Mouse (Mus musculus) regulatory T cell (primary cell): ENCODE results near the gene Nup37.

ENCODE experiments used
- in situ Hi-C: fragments of 300-600 bp; cut with MboI, MseI; formaldehyde crosslinking; loops from one replicate; pipeline ENCODE4 v1.15.1; 2025; ENCODE audit warnings: high pct_unique_total_duplicates

The Nup37 gene

DNA sequence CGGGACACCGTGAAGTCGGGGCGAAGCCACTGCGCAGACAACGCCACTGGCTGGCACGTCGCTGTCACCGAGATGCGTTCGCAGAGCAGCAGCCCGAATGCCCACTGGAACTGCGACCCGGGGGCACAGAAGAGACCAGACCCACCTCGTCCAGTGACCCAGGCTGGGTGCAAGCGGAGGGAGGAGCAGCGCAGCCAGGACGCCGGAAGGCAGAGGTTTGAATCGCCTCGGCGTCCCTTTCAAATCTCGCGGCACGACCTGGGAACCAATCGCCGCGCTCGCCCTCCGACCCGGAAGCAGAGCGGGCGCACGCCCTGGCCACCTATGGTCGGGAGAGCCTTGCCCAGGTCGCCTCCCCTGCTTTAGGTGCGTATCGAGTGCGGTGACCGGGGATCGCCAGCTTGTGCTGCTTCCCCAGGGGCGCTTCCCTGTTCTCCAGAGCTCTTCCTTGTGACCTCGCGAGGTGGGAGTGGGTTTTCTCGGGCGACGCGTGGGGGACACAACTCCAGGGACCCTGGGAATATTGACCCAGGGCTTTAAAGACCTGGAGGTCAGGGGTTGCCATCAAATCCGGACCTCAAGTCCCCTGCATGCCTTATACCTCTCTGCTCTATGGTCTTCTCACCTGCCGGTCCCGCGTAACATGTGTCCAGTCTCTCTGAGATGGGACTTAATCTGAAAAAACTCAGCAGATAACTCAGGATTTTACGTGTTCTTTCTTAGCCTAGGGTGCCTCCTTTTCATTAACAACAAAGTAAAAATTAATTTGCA is at the start of gene Nup37, which contains the start of gene Parpbp:
Nup37 (plus strand) TSS at position 286 of the 771 bp plus-strand sequence.
Parpbp (minus strand) TSS at position 235 of the 771 bp plus-strand sequence.
- in situ Hi-C loops, result loop anchor here (5.0 kb wide), 1 partner anchor 55 kb away; the partner anchor contains the start of gene Washc3

DNA sequence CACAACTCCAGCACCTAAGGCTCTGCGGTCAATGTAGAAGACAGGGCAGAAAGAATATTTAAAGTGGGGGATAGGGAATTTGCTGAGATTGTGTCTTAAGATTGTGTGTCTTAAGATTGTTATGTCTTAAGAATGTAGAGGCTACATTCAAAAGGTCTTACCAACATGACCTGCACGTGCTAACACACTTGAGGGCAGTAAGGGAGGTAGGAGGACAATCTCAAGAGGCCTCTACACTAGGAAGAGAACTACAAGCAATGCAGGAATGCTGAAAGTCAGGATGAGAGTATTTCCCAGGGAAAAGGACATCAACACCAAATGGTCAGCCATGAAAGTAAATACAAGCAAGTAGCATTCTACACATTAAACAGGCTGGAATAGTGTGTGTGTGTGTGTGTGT is 40.6 kb upstream of the Nup37 start:
- in situ Hi-C loops, result no loop called here

DNA sequence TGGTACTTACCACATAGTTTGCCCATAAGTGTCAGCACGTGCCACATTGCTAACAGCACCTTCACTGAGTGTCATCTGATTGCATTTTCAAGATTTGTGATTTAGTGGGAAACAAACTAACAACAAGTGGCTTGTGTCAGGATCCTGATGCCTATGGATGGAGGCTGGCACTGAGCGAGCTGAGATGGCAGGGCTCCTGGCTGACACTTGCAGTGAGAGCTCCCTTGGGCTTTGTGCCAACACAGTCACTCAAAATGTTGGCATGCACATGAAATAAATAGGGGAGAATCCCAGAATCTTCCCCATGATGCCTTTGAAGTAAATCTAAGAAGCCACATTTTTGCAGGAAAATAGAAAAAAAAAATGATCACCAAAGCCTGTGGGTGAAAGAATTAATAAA is 33.5 kb upstream of the Nup37 start:
- in situ Hi-C loops, result no loop called here

DNA sequence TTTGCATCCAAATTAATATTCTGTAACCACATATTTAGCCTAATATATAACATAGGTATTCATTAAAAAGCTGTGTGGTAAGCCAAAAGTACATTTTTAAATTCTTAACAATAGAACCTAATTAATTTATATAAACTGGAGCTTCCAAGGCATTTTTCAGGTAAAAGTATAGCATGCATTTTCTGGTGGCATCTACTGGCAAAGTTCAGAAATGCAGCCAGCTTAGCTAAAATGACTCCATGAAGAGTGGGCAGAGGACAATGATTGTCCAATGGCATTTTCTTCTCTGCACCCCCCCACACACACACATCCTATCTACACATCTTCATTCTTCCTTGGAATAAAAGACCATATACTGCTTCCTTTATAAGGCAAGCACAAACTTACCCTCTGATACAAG is 27.1 kb upstream of the Nup37 start:
- in situ Hi-C loops, result no loop called here

DNA sequence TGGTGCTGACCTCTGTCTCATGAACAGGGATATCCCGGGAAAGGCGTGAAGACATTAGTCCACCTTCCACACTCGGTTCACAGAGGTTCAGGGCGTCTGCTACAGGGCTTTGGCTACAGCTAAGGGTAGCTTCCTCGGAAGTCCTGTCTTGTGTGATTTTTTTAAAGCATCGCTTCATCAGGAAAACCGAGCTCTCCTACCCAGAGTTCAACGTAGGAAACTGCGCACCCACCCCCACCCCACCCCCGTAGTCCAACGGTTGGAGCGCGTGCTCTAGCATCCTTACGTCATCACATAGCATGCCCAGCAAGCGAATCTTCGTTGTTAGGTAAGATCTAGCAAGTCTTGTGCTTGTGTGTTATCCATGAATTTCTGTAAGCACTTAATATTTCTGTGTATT is 11.2 kb upstream of the Nup37 start:
- in situ Hi-C loops, result no loop called here

DNA sequence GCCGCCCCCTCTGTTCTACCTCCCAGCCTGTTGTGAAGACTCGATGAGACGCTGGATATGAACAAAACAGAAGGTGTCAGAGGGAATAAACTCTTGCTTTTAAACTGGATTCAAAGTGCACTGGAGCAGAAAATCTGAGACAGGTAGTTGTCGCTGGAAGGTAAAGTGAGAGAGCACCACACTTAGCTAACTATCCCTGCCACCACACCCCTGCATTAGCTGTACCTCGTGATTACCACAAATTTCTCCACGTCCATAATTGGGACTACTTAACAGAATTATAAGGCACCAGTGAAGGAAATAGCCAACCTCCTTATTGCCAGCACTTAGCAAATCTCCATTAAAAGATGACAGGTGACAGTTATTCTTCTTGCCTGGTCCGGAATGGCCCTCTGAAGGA is 605 bp upstream of the Nup37 start:
- in situ Hi-C loops, result loop anchor here (5.0 kb wide), 1 partner anchor 56 kb away; the partner anchor contains the start of gene Washc3

DNA sequence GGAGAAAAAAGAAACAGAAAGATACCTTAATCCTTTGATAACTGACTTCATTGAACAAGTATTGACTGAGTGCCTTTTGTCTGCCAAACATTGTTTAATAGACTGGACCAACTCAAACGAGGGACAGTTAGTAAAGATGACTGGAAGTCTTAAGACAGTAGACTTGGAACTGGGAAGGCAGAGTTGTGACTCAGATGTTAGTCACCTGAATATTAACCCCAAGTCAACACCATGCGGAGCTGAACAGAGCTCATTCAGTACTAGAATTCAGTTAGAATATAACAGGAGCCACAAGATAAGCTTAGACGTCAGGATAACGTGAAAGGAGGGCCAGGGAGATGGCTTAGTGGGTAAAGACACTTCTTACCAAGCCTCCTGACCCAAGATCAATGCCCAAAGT is 3.6 kb downstream of the Nup37 start:
- in situ Hi-C loops, result no loop called here

DNA sequence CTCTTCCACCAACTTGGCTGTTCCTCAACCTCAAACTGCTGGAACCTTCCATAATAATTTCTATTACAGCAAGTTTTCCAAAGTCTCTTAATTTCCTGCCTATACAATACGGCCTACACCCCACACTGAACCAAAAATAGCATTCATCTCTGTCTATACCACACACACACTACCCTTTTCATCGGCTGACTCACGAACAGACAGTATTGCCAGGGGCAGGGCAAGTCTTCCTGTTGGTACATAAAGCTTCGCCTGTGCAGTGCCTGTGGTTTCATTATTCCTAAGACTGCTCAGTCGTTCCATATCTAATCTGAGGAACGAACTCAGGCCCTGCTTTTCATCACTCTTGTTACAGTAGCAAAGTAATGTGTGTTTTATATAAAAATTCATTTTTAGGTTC is 4.9 kb downstream of the Nup37 start:
- in situ Hi-C loops, result no loop called here

DNA sequence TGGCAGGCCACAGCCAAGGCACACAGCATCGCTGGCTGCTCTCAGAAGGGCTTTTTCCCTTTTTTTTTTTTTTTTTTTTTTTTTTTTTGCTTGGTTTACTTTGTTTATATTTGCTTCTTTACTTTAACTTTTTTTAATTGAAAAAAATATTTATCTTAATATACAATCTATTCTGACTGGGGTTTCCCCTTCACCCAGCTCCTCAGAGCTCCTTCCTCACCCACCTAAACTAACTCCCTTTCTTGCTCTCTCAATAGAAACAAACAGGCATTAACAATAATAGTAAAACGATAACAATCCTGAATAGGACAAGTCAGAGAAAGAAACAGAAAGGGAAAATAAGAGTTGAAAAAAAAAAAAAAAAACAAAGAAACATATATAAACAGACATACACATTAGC is 15.3 kb downstream of the Nup37 start:
- in situ Hi-C loops, result loop anchor here (10.0 kb wide), 1 partner anchor 143 kb away; no protein-coding TSS in a partner anchor

DNA sequence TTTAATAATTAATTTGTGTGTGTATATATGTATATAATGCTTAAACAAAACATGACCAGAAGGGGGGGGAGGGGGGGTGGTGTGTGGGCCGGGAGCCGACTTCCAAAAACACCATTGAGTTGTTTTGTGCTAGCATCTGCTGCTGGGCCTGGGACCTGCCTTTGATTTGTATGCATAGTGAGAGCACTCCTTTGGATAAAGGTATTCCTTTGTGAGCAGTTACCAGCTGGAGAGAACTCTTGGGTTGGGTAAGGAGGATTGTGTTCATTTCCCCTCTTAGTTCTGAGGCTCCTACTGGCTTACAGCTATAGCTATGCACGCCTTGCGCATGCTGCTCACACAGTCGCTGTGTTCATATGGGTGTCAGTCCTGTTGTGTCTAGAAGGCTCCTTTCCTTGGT is 15.9 kb downstream of the Nup37 start:
- in situ Hi-C loops, result loop anchor here (10.0 kb wide), 1 partner anchor 142 kb away; no protein-coding TSS in a partner anchor

DNA sequence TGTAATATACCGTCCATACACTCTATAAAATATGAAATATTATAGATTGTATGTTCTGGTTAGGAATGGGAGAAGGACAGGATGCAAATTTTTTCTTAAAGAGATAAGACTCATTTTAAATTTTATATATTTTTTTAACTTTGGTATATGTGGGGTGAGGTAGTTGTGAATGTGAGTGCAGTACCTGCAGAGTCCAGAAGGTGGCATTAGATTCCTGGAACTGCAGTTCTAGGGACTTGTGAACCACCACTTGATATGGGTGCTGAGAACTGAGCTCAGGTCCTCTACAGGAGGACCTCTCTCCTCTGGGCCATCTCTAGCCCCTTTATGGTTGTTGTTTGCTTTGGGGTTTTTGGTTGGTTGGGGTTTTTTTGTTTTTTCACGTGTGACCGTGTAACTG is 19.4 kb downstream of the Nup37 start:
- in situ Hi-C loops, result loop anchor here (10.0 kb wide), 1 partner anchor 139 kb away; no protein-coding TSS in a partner anchor

DNA sequence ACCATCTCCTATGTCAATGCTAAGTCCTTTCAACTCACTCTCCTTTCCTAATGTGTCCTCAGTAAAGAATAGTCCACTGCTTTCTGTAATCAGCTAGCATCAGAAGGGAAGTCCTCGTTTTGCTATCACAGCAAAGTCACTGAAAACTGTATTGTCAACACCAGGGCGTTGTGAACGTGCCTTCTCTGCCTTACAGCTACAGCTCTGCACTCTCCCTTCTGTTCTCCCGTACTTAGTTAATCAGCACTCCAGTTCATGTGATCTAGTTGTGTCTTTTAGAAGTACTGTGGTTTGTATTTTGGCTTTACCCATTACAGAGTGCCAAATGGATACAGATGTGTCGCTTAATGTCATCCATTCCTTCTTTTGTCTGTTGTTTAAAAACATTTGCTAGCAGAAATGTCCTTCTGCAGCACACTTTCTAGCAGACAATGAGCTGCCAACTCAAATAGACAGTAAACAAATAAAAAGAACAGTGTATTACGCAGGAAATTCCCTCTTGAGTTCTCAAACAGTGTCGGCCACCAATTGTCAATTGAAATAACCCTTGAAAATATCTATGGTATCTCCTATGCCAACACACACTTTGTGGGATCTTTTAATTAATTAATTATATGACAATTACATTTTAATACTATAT is 20.8 kb downstream of the Nup37 start:
- in situ Hi-C loops, result loop anchor here (10.0 kb wide), 1 partner anchor 137 kb away; no protein-coding TSS in a partner anchor

DNA sequence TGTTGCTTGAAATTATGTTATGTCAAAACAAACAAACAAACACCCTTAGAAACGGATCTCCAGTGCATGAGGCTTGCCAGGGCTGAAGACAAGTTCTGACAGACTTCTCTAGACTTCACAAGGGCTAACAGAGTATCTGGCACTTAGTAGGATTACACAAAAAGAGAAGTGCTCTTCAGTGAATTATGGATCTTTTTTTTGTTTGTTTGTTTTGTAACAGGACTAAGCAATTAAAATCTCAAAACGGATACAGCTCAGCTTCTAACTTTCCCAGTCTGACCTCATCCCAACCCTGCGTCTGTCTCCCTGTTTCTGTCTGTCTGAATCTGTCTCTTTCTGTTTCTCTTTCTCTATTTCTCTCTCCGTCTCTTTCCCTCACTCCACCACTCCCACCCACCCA is 53.7 kb downstream of the Nup37 start:
- in situ Hi-C loops, result loop anchor here (5.0 kb wide), 1 partner anchor 53 kb away; the partner anchor contains the start of genes Nup37 and Parpbp

DNA sequence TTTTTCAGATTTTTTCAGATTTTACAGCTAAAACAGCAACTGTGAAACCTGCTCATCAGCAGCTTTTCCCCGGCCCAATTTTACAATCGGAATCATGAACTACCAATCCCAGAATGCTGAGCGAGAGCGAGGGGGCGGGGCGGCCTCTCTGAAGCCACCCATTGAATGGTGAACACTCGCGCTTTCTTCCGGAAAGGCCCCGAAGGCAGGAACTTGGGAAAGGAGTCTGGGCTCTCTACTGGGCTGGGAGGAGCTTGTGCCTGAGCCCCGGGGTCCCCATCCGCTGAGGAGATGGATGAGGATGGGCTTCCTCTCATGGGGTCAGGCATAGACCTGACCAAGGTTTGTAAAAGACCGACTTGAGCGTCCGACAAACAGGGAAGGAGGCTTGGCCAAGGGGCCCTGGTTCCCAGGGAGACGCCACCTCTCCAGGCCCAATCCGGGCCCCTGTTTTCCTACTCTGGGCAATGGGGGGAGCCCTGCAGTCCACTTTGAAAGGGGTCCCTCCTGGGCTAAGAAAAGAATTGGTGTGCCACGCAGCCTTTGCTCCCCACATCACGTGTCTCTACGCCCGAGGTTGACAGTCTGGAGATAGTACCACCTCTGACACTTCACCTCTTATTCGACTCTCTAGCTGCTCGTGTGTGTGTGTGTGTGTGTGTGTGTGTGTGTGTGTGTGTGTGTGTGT is 54.3 kb downstream of the Nup37 start, which contains the start of gene Washc3:
Washc3 (plus strand) TSS at position 143 of the 688 bp plus-strand sequence.
- in situ Hi-C loops, result loop anchor here (5.0 kb wide), 1 partner anchor 54 kb away; the partner anchor contains the start of genes Nup37 and Parpbp

DNA sequence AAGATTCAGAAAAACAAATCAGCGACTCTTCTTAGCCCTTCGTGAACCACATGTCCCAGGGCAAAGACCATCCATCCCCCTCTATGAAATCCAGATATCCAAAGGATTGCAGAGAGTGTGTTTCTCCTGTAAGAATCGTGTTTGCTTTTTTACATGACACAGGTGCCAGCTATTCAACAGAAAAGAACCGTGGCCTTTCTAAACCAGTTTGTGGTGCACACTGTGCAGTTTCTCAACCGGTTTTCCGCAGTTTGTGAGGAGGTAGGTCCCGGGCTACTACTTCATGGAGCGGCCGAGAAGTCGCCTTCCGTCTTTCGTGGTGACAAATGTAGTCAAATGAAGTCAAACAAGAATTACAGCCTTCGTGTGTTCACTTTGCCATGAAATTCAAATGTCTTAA is 54.9 kb downstream of the Nup37 start:
- in situ Hi-C loops, result loop anchor here (5.0 kb wide), 1 partner anchor 54 kb away; the partner anchor contains the start of genes Nup37 and Parpbp

DNA sequence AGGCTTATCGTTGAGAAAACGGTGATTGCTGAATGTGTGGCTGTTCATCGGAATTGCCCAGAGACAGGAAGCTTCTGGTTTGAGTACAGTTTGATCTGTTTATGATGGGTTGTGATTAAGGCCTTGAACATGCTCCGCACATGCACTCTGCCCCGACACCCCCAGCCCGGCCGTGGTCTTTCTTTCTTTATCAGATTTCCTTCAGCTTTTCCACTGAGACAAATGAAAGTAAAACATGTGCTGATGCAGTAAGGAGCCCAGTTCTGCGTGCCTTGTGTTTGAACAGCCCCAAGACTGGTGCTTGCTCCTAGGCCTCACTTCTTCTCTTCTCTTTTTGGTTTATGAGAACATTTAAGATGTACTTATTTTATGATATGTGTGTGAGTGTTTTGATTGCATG is 55.8 kb downstream of the Nup37 start:
- in situ Hi-C loops, result loop anchor here (5.0 kb wide), 1 partner anchor 55 kb away; the partner anchor contains the start of genes Nup37 and Parpbp

DNA sequence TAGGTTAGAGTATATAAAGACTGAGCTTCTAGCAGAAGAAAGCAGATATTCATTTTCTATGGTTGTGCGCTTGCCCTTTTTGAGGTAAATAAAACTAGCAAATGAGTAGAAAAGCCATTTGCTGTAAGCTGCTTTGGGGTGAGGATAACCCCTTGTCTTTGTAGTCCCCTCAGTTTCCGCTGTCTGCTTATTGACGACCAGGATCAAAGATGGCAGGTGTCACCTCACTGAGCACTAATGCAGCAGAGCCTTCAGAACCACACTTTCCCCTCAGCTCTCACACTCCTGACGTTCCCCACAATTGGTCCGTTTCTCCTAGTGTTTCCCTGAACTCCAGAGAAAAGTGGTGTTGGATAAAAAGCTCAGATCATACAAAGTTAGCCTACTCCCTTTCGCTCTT is 56.4 kb downstream of the Nup37 start:
- in situ Hi-C loops, result loop anchor here (5.0 kb wide), 1 partner anchor 56 kb away; the partner anchor contains the start of genes Nup37 and Parpbp

DNA sequence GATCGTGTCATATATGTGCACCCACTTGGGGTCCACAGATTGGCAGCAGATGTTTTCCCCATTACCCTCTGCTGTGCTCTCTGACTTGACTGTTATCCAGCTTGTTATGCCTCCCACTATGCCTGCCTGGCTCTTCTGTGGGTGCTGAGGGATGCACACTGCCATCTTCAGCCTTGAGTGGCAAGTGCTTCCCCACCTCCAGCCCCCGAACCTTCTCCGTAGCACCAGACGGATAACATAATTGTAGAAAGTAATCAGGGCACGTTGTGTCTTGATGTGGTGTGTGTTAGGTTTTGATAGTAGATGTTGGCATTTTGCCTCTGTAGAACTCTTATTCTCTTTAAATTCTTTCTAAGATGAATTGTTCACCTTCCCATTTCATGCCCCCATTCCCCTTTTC is 65.9 kb downstream of the Nup37 start:
- in situ Hi-C loops, result no loop called here

DNA sequence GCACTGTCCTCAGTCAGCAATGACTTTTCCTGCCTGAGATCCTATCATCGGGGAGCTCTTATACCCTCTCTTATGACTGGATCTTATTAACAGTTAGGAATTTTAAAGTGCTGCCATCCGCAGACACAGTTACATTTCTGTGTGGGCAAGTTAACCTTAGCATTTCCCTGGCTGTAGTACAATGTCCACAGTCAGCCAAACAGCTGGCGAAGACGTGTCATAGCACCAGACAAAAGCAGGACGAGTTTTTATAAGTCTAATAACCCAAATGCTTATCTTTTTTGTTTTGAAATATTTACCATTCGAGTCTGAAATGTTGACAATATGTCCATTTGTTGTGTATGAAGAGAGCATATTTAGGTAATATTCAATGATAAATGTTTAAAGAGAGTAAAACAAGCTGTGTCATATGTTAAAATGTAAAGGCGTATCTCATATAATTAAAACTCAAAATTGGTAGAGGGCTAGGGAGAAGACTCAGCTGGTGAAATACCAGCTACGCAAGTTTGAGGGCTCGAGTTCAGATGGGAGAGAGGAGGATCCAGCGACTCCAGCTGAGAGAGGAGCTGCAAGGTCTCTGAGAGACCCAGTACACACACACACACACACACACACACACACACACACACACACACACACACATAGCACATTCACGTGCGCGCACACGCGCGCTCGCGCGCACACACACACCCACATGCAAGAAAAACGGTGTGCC is 68.2 kb downstream of the Nup37 start:
- in situ Hi-C loops, result no loop called here

DNA sequence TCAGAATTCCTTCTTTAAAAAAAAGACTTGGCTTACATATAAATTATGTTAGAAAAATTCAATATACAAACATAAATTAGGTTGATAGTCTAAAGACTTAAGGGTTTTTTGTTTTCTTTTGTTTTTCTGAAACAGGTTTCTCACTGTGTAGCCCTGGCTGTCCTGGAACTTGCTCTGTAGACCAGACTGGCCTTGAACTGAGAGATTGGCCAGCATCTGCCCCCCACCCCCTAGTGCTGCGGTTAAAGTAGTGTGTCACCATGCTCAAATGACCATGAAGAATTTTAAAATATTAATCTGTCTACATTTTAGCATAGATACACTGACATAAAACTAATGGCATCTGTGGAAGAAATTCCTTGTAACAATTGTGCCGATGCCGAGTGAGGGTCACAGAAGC is 71.4 kb downstream of the Nup37 start:
- in situ Hi-C loops, result no loop called here

DNA sequence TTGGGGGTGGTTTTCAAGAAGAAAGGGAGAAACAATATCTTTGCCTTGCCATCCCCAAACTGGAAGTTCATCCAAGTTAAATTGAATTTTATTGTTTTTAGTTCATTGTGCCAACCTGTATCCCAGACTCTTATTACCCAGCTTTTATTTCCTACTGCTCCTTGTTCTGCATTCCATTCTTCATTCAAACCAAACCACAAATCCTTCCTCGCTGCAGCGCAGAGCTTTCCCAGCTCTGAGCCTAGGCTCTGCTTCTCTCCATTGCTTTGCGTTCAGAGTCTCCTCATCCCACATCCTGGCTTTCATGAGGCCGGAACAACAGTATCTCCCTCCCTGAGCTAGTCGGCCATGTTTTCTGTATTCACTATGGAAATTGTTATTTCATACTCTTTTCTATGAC is 74.9 kb downstream of the Nup37 start:
- in situ Hi-C loops, result no loop called here
